Mouse (Mus musculus) retina, adult 2 months (tissue): Measurements from ENCODE around the gene Megf9.

Experiments used
- DNase-seq: peaks from one replicate; pipeline ENCODE4 v3.0.0-alpha.2; 2012; ENCODE audit warnings: low read depth, low spot score

Gene Megf9

DNA sequence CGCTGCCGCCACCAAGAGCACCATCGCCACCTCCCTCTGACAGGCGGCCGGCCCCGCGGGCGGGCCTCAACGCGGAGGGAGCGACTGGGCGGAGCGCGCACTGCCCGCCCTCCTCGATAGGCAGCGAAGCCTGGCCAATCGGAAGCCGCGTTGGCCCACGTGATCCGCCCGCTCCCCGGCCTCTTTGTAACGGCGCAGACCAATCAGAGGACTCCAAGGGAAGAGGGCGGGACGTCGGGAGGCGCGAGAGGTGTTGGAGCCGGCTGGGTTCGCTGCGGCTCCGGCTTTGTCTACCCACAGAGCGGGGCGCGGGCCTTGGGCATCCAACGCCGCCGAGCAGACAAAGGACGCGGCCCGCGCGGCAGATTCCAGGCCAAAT is at the start of gene Megf9:
Gene Megf9 (minus strand): TSS at position 105 of the 379 bp plus-strand sequence.
- peak; percentile 97 for DNase-seq

DNA sequence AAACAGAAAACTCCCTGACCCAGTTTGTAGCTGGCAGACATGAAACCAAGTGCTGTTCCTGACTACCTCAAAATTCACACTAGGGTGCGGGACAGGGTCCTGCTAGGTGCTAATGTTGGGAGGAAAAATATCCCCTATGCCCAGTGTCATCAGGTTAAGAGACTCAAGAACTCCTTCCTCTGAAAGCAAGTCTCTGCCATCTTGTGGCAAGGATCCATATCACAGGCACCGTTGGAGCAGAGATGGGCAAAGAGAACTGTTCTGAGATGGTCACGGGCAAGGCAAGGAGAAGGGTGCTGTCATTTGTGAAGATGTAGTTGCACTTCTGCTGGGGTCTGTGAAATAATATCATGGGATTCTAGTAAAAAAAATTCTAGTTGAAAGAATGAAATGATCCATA is 44.9 kb upstream of the Megf9 start:
- no peak for DNase-seq

DNA sequence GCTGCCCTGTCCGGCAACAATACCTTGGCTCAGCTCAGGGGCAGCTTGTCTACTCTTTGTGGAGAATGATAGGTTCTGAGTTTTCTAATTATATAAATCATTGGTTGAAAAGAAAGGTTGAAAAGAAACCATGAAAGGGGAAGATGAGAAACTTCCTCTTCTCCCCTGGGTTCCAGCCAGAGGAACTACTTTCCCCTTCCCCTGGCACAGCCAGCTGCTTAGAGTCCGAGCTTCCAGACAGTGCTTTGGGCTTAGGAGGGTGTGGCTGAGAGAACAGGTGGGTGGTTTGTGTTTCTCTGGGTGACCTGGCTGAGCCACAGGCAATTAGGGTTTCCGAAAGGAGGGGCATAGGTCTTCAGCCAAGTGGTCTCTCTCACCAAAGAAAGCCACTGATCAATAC is 43.5 kb upstream of the Megf9 start:
- DNase-seq: no peak

DNA sequence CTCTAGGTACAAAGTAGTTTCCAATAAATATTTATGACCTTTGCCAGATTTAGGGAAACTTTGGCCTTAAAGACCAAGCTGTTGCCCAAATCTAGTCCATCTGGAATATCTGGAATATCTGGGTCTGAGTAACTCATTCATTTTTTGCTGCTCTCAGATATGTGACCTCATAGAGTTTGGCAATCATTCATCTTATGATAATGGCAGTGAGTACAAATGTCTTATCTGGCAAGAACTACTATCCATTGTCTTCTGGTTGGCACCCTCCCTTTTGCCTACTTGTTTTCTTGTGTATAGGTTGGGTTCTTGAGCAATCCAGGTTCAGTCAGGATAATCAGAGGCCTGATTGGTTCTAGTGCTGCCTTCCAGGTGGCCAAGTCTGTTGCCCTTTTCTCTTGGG is 41.3 kb upstream of the Megf9 start:
- no peak for DNase-seq

DNA sequence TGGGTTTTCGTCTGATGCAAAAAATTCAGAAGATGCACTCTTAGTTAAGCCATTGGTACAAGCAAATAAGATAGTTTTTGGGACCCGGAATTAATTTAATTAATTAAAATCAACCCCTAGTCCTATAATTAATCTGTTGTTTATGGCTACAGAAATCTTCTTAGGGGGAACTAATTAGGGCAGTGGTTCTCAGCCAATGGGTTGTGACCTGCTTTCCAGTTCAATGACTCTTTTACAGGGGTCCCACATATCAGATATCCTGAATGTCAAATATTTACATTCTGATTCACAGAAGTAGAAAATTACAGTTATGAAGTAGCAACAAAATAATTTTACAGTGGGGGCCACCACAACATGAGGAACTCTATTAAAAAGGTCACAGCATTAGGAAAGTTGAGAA is 39.1 kb upstream of the Megf9 start:
- no peak for DNase-seq

DNA sequence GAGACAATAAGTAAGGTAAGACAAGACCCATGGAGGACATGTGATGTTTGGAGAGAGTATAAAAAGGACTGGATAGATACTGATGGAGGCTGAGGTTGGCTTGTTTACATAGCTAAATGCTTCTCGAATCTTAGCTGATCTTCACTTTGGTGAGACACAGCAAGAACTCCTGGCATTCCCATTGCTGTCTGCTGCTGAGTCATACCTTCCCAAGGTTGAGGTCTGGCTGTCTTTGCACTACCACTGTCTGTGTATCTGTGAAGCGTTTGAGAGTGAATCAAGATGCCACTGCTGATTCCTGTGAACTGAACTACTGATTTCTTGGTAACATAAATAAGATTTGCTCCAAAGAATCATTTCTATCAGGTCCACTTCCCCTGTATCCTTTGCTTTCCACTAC is 19.1 kb upstream of the Megf9 start:
- no peak for DNase-seq

DNA sequence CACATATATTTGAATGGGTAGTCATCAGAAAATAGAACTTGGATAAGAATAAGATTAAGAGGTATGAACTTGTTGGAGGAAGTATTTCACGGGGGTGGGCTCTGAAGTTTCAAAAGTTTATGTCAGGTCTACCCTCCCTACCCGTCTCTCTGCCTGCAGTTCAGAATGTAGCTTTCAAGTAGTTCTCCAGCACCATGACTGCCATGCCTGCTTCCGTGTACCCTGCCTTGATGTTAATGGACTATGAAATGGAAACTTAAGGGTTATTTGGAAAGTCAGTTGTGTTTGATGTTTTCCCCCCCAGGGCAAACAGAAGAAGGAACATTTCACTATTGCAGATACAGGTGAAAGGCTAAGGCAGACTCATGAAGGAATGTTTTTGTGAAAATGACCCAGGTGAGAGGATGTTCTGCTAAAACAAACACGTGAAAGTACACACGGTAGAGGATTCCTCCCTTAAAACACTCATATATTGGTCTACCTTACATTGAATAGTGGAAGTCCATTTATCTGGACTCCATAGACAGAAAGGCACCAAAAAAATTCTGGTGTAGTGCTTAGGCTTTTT is 18.5 kb upstream of the Megf9 start:
- no peak for DNase-seq

DNA sequence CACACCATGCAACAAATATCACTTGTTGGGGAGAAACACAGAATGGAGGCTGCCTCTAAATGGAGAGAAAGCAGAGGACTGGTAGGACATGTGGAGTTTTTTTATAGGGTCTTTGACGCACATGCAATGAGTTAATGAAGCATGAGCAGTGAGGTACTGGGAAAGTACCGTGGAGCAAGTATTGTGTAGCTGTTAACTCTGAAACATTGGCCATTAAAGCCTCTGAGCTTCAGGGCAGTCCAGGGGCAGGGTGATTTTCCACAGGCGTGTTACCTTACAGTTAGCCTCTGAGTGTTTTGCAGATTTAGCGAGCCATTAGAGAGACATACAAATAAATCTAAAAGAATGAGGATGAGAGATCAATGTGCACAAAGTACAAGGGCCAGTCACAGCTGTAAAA is 17.3 kb upstream of the Megf9 start:
- no peak for DNase-seq

DNA sequence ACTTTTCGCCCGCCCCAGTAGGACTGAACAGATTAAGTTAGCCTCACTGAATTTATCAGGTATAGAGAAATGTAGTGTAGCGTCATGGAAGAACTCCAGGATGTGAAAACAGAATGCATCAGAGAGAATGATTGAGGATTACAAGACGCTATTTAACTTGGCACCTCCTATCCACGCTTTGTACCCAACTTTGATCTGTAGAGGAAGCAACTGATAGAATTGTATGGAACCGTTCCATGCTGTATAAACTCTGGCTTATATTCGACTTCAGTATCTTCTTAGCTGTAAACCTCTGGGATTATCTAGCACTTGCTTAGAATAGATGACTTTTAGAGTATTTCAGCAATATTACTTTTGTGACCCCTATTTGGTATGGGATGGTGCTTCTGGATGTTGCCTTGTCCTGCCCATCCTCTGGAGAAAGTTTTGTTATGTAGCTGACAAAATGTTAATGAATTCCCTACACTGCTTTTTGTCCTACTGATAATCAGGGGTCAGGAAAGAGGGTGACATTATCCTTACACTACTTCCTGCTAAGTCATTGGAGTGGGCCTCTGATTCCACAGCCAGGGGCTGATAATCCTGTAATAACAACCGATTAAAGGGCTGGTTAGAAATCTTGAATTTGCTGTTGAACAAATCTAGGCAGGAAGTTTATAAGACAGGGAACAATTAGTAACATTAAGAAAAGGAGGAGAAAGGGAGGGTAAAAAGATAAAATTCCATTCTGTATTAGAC is 12.8 kb upstream of the Megf9 start:
- no peak for DNase-seq

DNA sequence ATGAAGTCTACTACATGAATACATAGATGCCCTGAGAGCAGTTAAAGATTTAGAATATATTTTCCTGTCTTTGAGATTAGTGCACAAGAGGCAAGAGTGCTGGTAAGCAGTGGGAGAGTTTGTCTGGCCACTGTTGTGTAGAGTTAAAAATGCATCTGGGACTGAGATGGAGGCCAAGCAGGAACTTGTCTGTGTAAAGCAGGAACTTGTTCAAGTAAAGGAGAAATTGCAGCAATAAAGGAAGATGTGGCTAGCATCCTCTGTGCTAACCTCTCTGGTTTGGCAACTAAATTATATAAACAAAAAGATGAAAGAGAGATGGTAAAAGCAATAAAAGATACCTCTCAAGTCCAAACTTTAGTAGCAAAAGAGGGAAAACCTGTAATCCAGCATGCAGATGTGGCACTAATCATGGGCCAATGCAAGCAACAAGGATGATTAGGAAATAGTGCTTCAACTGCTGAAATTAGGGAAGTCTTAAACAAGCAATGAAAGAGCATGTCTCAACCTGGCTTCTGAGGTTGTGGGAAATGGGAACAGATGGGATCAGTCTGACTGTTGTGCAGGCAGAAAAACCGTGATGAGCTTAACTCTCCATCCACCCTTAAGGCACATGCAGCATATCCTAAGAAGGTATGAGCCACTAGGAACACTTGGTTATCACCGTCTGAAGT is 11.2 kb upstream of the Megf9 start:
- no peak for DNase-seq

DNA sequence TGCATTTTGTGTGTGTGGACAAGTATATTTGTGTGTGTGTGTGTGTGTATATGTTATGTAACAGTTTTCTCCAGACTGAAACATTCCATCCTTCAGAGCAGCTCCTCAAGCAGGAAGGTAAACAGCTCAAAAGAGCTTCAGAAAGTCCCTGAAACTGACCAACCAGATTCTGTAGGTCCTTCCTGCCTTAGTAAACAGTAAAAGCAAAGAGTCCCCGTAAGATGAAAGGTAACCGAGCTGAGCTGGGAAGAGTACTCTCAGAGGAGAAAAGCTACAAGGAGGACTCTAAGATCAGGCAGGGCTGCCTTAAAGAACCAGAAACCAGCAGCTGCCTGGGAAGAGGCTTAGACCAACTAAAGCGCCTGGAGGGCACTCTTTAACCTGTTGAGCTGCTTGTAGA is 9.6 kb upstream of the Megf9 start:
- DNase-seq: no peak

DNA sequence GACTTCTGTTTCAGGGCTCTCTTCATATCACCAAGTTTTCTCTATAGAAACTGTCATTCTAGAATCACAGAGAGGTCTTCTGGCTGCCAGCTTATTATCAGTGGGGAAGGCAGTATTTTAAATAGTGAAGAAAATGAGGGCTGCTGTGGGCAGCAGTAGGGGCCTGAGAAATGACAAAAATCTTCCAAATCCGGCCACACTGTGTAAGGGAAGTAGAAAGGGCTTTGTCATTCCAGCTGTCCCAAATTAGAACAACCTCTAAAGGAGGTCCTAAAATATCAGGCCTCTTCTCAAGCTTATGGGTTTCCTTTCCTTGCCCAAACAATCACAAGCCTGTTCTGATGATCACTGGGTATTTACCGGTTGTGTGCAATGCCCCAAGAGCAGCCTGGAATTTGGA is 7.6 kb upstream of the Megf9 start:
- no peak for DNase-seq

DNA sequence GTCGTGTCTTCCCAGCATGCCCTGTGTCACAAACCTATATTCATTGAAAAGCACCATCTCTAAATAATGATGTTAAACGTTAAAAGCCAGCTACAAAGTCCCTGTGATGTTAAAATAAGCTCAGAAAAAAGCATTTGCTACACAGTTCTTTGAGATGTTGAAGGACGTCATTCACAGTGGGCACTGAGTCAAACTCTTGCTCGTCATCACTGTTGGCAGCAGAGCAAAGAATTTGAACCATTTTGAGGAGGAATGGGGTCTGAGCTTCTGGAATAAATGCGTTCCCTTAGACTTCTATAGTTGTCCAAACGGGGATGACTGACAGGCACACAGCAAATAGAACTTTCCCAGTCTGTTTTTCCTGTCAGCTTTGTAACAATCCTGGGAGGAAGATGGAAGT is 5.9 kb upstream of the Megf9 start:
- DNase-seq: no peak

DNA sequence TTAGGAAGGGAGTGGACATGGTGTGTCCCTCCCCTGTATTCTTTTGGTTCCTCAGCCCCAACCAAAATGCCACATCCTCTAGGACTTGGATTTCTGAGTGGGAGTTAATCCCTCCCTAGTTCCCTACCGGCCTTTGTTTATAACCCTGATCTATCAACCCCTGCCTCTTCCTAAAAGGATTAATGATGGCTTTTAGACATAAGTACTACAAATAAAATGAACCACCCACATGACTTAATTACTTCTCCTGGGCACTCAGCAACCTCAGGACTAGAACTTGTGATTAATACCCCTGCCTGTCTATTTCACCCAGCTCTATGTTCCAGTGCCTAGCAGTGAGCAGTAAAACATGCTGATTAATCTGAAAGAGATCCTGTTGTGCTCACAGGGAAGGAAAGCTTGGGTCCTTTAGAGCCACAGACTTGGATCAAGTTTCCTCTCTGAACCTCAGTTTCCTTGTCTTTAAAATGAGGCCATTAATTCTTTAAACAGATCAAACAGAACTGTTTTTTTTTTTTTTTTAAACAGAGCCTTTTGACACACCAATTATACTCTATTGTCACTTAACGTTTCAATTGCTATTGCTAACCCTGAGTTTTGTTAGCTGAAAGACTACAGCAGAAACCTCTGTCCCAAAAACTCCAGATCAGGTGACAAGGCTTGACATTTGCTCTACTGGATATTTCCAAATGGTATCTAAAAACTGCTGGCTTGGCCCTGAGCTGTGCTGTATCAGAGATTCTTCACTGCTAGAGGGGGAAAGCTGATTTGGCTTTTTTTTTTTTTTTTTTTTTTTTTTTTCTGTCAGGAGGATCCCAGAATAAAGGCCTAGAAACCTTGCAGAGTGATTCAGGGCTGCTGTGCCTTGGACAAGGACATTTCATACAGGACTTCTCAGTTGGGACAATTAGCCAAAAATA is 2.1 kb upstream of the Megf9 start:
- no peak for DNase-seq

DNA sequence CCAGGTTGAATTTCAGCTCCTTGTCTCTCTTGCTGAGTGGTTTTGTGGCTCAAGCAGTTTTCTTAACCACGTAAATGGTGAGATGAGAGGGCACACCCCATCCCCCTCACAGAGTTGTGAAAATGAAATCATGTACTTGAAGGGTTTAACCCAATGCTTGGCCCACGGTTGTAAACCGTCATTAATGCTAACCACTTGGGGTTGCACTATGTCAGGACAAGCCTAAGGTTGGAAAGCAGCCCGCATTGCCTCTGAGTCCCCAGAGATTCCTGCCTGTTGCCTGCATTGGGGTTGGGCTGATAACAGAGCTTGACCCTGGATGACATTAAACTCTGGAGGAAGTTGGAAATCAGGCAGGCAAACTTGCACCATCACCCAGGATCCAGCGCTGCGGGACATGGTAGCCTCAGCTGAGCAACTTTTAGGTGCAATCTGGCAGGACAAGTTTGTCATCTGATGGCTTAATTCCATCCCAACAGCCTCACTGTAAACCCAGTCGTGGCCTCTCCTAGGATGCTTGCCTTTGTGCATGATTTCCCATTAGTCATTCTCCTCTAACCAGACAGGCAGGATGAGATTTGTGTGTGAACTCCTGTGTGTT is 1.0 kb upstream of the Megf9 start:
- no peak for DNase-seq

DNA sequence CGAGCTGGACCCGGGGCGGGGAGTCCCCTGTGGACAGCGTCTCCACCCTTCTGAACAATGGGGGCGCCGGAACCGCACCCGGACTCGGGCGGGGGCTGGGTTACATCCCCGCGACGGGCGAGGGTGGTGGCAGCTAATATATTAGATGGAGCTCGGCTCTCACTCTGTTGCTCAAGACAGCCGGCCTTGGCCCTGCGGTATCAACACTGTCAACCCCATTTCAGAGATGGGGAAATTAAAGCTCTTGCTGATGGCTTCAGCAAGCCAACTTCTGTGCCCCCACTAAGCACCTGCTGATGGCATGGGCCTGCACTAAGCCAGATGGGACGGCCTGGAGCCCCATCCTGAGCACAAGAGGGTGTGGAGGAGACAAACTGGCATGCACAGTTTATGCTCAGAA is 494 bp upstream of the Megf9 start:
- DNase-seq: no peak

DNA sequence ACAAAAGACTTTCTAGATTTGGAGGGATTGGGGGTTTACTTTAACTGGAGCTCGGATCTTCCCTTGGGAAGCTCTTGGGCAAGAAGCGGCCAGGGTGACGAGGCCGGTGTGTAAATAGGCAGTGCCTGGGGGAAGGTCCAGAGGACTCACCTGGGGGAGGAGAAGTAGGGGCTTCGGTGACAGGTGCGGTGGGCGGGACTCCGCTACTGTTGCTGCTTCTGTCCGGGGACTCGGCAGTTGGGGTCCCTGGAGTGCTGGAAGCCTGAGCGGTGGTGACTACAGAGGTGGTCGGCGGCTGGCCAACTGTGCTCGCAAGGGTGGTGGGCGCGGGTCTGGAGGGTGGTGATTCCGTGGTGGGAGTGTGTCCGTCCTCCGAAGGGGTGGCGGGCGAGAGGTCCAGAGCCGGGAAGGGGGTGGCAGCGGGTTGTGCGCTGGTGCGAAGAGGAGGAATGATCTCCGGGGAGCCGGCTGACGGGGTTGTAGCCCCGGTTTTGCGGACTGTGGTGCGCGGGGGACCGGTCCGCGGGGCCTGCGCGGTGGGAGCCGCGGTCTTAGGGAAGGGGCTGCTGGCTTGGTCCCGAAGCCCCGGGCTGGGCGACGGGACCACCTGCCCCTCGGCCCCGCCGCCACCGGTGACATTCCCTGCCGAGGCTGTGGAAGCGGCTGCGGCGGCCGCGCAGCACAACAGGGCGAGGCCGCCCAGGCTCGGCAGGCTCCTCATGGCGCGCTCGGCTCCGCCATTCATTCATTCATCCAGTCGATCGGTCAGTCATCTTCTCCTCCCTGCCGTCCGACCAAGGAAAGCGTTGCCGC is 511 bp downstream of the Megf9 start:
- no peak for DNase-seq

DNA sequence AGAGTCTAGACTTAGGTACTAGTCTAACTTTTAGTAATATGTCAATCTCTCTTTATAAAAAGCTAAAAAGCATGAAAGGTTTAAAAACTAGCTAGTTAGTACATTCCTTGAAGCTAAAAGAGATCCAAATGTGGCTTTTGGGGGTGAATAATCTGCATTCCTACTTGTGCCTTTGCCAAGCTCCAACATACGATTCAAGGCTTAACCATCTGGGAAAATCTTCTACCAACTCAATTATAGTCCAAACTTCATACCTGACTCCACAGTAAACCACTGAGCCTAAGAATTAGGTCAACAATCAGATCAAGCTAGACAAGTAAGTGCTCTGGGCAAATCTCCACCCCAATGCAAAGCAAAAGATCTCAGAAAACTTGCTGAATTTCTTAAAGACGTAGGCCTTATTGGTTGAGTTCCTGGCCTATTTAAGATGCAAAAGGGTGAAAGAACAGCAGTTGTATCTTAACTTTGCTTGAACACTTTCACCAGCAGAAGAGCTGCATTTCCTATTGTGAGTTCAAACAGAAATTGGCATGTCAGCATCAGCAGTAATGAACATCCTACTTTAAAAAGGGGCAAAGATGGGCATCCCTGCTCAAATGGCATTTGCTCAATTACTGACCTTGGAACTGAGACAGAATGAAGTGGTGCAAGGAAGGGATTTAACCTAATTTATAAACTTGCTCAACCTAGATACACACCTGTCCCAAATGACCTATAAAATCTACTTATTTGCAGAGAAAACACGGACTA is 1.6 kb downstream of the Megf9 start:
- no peak for DNase-seq

DNA sequence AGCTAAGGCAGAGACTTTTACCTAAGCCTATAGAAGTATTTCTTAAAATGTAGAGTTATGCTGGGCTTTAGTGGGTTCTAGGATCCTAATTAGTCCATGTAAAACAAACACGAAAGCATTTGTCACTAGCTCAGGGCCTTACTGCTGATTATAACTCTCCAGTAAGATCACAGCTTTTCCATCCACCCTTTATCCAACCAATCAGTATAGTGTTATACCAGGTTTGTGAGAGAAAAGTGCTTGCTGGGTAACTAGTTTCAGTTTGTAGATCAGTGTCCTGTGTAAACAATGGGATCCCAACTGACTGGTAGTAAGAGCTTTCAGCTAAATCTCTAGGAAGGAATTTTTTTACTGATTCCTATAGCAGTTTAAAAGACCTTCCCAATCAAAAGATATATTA is 3.8 kb downstream of the Megf9 start:
- DNase-seq: no peak

DNA sequence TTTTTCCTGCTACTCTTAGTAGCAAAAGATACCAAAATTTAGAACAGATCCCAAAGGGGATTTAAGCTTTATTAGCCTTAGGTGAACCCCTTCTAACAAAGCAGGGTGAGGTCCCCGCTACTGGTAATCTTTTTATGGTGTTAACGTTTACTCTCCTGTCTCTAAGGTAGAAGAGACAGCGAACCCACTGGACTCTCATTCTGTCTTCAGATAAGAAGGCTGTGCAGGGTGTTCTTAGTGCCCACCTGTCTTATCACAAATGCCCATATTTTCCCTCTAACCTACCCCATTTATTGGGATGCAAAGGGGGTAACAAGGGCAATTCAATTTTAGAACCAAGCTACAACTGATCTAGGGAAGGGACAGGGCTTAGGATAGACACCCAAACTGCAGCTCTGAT is 6.2 kb downstream of the Megf9 start:
- no peak for DNase-seq
